Mouse (Mus musculus) neural tube, embryonic 14.5 days (tissue): Measurements from ENCODE around the gene Frzb. TPM values are rescaled to one million over a fixed set of nuclear protein-coding genes. Genes with fewer than 3 reads are reported as not detected.

Experiments
- ATAC-seq: fragments of 200-750 bp; cut with Nextera tagmentation; 2 replicates; pipeline ENCODE4 v1.8.0; 2017; ENCODE audit warnings: low read depth, mild to moderate bottlenecking, moderate TSS enrichment, moderate library complexity
- H3K27ac ChIP-seq: fragments of 300-500 bp; sonication (generic); 2 replicates; pipeline ENCODE4 v1.5.1; 2014; ENCODE audit warnings: low read depth, mild to moderate bottlenecking, control low read depth, low read length, moderate library complexity, mixed read lengths
- H3K27me3 ChIP-seq: fragments of 300-500 bp; sonication (generic); 2 replicates; pipeline ENCODE4 v1.6.1; 2014; ENCODE audit warnings: low read length; ENCODE audit not compliant: control insufficient read depth, insufficient read depth
- H3K36me3 ChIP-seq: fragments of 300-500 bp; sonication (generic); 2 replicates; pipeline ENCODE4 v1.6.1; 2014; ENCODE audit warnings: low read length, mixed read lengths; ENCODE audit not compliant: control insufficient read depth, insufficient read depth
- H3K4me1 ChIP-seq: fragments of 300-500 bp; sonication (generic); 2 replicates; pipeline ENCODE4 v1.6.1; 2014; ENCODE audit warnings: low read length; ENCODE audit not compliant: control insufficient read depth, insufficient read depth
- H3K4me2 ChIP-seq: fragments of 300-500 bp; sonication (generic); 2 replicates; pipeline ENCODE4 v1.6.1; 2014; ENCODE audit warnings: mild to moderate bottlenecking, low read depth, low read length, control low read depth
- H3K4me3 ChIP-seq: fragments of 300-500 bp; sonication (generic); 2 replicates; pipeline ENCODE4 v1.5.1; 2014; ENCODE audit warnings: low read depth, low read length, control low read depth, mixed read lengths
- H3K9ac ChIP-seq: fragments of 300-500 bp; sonication (generic); replicated peaks from 2 replicates; pipeline ENCODE4 v1.6.1; 2014; ENCODE audit warnings: low read depth, mild to moderate bottlenecking, control low read depth, low read length, mixed read lengths
- H3K9me3 ChIP-seq: fragments of 300-500 bp; sonication (generic); 2 replicates; pipeline ENCODE4 v1.6.1; 2016; ENCODE audit warnings: low read length; ENCODE audit not compliant: control insufficient read depth
- WGBS: fragments of 180-500 bp; shearing (Covaris S2); extraction: QIAGEN DNeasy Blood & Tissue Kit; methylation state at CpG from one replicate; pipeline ENCODE4 v1.1.7; 2014; 5-methylcytosine and 5-hydroxymethylcytosine counted together
- polyA plus RNA-seq: library from polyadenylated mRNA; unstranded; fragments of >200 nt; fragmentation: Nextera tagmentation; extraction: Ambion mirVana; gene quantifications from 2 replicates; pipeline ENCODE4 v1.2.1, GENCODE M21; 2014

The Frzb gene
- polyA plus RNA-seq, 1 experiment from 2014 or later: 41.7 TPM

DNA sequence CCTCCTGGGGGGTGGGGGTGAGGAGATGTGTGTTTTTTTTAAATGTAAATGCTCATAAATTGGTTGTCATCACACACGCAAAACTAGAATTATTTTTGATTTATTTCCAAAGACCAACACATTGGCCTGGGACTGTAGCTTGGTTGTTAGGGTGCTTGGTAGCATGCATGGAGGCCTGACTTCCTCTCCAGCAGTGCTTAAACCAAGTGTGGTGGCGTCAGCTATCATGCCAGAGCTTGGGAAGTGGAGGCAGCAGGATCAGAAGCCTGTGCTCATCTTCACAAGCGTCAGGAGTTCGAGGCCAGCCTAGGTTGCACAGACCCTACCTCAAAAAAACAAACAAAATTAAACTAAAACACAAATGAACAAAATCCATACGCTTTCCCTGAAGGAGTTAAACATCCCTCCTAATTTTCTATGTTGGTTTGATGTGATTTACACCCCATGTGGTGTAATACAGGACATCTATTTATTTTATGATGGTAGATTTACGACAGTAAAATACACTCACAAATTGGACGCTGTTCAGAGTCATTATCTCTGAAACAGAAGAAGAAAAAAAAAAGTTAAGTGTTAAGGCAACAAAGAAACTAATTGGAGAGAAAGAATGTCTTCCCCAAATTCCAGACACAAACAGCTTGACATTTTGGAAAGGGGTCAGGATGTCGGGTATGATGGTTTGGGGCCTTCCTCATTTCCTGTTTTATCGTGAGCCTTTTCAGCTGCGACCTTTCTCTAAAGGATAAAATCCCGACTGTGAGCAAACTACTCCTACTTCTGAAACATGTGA, 12.4 kb downstream of the Frzb start:
- no peak for ATAC-seq
- Histone ChIP-seq H3K4me3 (no peak overlapping the region), H3K27ac (no peak overlapping the region), H3K9ac (no peak overlapping the region), H3K27me3 (no peaks in the 10 kb centered on the region), H3K9me3 (no peaks in the 10 kb centered on the region), H3K4me2 (no peak overlapping the region), H3K36me3 (no peaks in the 10 kb centered on the region), H3K4me1 (no peaks in the 10 kb centered on the region)
- WGBS: 47% methylated on average over 11 of the region's 11 CpGs

DNA sequence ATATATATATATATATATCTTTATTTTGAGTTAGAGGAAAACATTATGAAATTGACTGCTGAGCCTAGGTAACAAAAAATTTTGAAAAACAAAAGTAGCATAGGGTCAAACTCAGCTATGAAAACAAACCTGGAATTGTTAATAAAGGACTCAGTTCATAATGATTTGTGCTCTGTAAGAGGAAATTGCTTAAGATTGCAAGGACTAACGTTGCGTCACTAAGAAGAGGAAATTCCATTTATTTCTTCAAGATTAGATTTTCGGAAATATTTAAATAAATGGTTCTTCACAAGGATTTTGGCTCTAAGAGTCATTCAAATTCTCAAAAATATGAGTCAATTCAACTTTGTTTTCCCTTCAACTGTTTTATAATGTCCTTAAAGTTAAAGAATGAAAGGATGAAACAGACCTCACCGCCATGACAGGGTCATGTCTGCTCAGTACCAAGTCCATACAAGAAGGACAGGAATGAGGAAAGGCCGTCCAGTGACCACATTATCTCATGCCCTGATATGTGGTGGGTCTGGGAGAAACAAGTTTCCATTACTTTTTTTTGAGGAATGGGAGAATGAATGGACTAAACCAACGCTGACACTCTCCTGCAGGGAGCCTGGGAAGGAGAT, 14.1 kb downstream of the Frzb start:
- Histone ChIP-seq H3K4me2 (no peak overlapping the region), H3K9me3 (no peaks in the 10 kb centered on the region), H3K4me3 (no peak overlapping the region), H3K9ac (no peak overlapping the region), H3K27me3 (no peaks in the 10 kb centered on the region), H3K36me3 (no peaks in the 10 kb centered on the region), H3K4me1 (no peaks in the 10 kb centered on the region), H3K27ac (no peak overlapping the region)
- WGBS: 98% methylated on average over 6 of the region's 6 CpGs
- no peak for ATAC-seq

DNA sequence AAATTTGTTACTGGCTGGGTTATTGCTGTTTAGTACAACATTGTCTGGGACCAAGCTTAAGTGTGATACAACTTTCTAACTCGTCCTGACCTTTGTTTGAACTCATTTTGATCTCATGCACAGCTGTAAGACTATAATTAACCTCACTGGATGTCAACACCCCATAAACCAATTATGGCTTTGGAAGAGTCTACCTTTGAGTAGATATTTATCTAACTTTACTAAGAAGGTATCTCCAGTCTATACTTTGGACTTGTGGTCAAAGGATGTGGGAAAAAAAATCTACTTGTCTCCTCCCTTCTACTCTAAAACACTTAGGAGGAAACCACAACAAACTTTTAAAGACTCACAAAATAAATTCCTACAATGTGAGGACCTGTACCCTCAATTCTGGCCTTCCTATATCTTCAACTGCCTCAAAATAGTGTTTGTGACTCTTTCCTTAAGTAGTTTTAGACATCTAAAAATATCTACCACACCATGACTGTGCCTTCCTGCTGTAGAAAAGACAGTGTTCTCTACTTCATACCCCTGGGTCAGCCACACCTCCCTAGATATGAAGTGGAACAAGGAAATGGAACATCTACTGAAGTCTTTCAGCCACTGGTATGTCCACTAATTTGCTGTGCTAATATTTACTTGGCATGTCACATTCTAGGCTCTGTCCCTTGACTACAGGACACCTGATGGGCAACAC, 16.9 kb downstream of the Frzb start:
- Histone ChIP-seq H3K9me3 (no peaks in the 10 kb centered on the region), H3K36me3 (no peaks in the 10 kb centered on the region), H3K9ac (no peak overlapping the region), H3K4me3 (no peak overlapping the region), H3K4me2 (no peak overlapping the region), H3K27ac (no peak overlapping the region), H3K27me3 (no peaks in the 10 kb centered on the region), H3K4me1 (no peaks in the 10 kb centered on the region)
- ATAC-seq: no peak
- 45% methylated on average over 1 of the region's 1 CpGs for WGBS

DNA sequence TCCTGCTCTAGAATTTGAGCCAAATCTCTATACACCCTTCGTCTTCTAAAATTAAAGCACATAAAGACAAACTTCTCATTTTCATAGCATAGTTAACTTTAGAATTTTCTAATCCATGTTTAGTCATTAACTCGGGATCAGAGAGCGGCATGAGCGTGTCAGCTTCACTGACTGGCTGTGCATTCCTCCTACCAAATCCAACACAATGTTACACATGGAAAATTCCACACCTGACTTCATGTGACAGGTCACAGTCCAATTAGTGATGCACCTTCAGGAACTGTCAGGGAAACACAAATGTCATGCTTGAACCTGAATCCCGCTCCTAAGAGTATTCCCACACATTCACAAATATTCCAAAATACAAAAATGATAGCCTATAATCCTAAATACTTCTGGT, 24.3 kb downstream of the Frzb start:
- Histone ChIP-seq H3K9me3 (no peaks in the 10 kb centered on the region), H3K9ac (no peak overlapping the region), H3K4me1 (no peaks in the 10 kb centered on the region), H3K4me2 (no peak overlapping the region), H3K4me3 (no peak overlapping the region), H3K27me3 (no peaks in the 10 kb centered on the region), H3K36me3 (no peaks in the 10 kb centered on the region), H3K27ac (no peak overlapping the region)
- 98% methylated on average over 5 of the region's 5 CpGs for WGBS
- no peak for ATAC-seq

DNA sequence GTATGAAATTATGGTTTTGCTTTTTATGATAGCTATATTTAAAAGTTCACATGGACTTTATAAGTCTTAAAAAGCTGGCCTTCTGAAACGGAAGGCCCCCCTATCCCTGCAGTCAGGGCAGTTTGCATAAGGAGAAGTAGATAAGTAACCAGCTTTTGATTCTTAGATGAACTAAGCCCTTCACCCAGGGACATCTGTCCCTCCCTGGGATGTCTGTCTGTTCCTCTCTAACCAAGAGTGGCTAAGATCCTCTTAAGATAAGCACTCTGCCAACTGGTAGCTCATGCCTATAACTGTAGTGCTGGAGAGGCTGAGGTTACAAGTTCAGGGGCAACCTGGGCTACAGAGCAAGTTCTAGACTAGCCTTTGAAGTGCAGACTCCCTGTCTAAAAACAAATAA, 25.4 kb downstream of the Frzb start:
- Histone ChIP-seq H3K9ac (no peak overlapping the region), H3K9me3 (no peaks in the 10 kb centered on the region), H3K4me2 (no peak overlapping the region), H3K4me1 (no peaks in the 10 kb centered on the region), H3K36me3 (no peaks in the 10 kb centered on the region), H3K27me3 (no peaks in the 10 kb centered on the region), H3K4me3 (no peak overlapping the region), H3K27ac (no peak overlapping the region)
- 76% methylated on average over 1 of the region's 1 CpGs for WGBS
- ATAC-seq: no peak

DNA sequence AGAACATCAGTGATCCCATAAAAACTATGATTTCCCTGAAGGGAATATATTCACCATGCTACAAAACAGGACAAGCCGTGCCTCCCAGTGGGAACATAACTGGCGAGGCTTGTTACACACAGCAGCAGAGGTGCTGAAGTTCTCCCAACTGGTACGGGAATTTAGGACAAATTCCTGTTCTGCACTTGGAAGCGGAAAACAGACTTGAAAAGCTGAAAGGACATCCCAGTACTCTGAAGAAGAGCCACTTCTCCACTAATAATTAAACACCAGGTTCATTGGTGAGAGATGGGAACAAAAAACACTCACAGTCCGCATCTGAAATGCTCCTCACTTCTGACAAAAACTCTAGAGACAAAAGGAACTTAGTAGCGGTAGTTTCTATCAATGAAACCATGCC, 31.1 kb downstream of the Frzb start:
- Histone ChIP-seq H3K27ac (no peak overlapping the region), H3K4me1 (no peaks in the 10 kb centered on the region), H3K4me2 (no peak overlapping the region), H3K27me3 (no peaks in the 10 kb centered on the region), H3K9me3 (no peaks in the 10 kb centered on the region), H3K4me3 (no peak overlapping the region), H3K9ac (no peak overlapping the region), H3K36me3 (no peaks in the 10 kb centered on the region)
- WGBS: 77% methylated on average over 6 of the region's 6 CpGs
- ATAC-seq: no peak

DNA sequence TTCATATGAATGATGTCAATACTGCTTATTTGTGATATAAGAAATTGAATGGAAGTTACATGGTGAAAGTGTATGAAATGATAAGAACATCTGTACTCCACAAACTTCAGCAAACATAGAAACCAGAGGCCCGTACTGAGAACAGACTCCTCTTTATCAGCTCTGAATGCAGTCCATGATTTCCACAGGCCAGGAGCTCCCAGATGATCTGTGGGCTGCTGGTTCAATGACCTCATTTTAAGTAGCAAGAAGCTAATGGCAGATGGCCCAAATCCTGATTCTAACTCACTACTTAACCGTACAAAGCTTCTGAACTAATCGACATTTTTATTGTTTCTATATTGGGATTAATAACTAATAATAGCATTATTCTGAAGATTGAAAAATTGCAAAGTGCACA, 33.0 kb downstream of the Frzb start:
- Histone ChIP-seq H3K4me2 (no peak overlapping the region), H3K4me1 (no peaks in the 10 kb centered on the region), H3K36me3 (no peaks in the 10 kb centered on the region), H3K27me3 (no peaks in the 10 kb centered on the region), H3K9ac (no peak overlapping the region), H3K27ac (no peak overlapping the region), H3K9me3 (no peaks in the 10 kb centered on the region), H3K4me3 (no peak overlapping the region)
- WGBS: 66% methylated on average over 3 of the region's 3 CpGs
- no peak for ATAC-seq

DNA sequence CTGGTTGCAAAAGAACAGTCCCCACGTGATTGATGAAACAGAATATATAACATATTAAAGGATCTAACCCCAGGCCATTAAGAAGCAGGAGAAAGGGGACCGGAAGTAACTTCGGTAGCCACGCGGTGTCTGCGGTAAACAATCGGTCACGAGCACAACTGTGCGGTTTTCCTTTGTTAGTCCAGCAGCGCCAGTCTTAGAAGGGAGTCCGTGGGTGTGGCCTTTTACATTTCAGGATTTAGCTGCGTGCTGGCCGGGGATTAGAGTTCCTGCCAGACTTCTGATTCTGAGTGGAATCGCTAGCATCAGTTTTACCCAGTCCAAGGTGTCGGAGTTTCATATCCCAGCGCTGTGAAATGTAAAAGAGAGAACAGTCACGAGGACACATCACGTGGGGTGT, 34.3 kb downstream of the Frzb start:
- H3K4me3 ChIP-seq: no peak overlapping the region
- H3K4me2 ChIP-seq: no peak overlapping the region
- no peaks in the 10 kb centered on the region for H3K4me1 ChIP-seq
- ATAC-seq: no peak
- H3K27me3 ChIP-seq: no peaks in the 10 kb centered on the region
- H3K36me3 ChIP-seq: no peaks in the 10 kb centered on the region
- H3K9ac ChIP-seq: no peak overlapping the region
- no peaks in the 10 kb centered on the region for H3K9me3 ChIP-seq
- no peak overlapping the region for H3K27ac ChIP-seq
- 80% methylated on average over 18 of the region's 18 CpGs for WGBS

DNA sequence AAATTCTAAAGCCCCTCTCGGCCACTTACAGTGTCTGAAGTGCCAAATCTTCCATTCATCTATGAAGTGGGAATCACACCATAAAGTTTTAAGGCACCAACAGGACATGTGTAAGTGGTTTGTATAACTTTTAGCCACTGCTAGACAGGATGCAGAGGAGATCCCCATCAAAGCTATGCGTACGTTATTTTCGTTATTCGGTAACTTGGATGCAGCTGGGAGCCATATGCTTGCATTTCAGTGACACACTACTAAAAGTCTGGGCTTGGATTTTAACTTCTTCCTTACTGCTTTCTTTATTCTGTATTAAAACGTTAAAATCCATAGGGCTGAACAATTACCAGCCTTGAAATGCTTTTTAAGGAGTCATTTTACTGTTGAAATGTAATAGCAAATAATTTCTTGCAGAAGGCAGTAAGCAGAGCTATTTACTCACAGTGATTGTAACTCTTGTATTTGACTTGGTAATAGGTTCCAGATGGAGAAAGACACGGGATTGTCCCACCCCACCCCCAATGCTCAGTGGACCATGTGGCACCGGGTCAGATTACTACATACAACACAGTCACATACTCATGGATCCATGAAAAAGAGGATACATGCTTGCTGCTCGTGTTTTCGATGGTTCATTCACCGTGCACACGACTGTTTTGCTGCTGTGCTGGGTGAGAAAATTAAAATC, 37.4 kb downstream of the Frzb start:
- H3K4me1 ChIP-seq: no peaks in the 10 kb centered on the region
- 55% methylated on average over 12 of the region's 12 CpGs for WGBS
- no peaks in the 10 kb centered on the region for H3K36me3 ChIP-seq
- H3K9ac ChIP-seq: no peak overlapping the region
- H3K27me3 ChIP-seq: no peaks in the 10 kb centered on the region
- no peaks in the 10 kb centered on the region for H3K9me3 ChIP-seq
- H3K27ac ChIP-seq: no peak overlapping the region
- H3K4me3 ChIP-seq: no peak overlapping the region
- peak; percentile 46; the same call in 1 of the 2 replicates for ATAC-seq
- no peak overlapping the region for H3K4me2 ChIP-seq
